Mouse (Mus musculus): ENCODE measurements around the gene Cytip. TPM values are rescaled to one million over a fixed set of nuclear protein-coding genes. Genes with fewer than 3 reads are reported as not detected.
A peak's percentile ranks its signal among the peaks of the same experiment; 100 is the strongest.

The Cytip gene
- total and polyA plus RNA-seq, 2 experiments from 2014 or later = 0.11 to 0.21 TPM

- H3K4me1 ChIP-seq (ENCODE audit: insufficient read depth, low read length) = no peaks in the 10 kb centered on the region
- no peaks in the 10 kb centered on the region for H3K27me3 ChIP-seq (ENCODE audit: insufficient read depth, low read length)
- TF ChIP-seq CTCF (IDR thresholded peaks at IDR 0.05) = no peak
- no peak overlapping the region for H3K27ac ChIP-seq (ENCODE audit: low read depth, low read length)
- H3K4me3 ChIP-seq (ENCODE audit: low read depth, low read length) = no peak overlapping the region
- 82% methylated on average over 1 of the region's 1 CpGs for WGBS
- no peak overlapping the region for H3K4me2 ChIP-seq (ENCODE audit: low read depth, low read length, poor library complexity, severe bottlenecking)
- no peak overlapping the region for H3K9ac ChIP-seq (replicated peaks; ENCODE audit: low read length, poor library complexity, severe bottlenecking)
- ATAC-seq (ENCODE audit: low FRiP score) (no peak), DNase-seq (ENCODE audit: low spot score) (no peak)
- H3K36me3 ChIP-seq (ENCODE audit: insufficient read depth, low read length) = no peaks in the 10 kb centered on the region
- H3K9me3 ChIP-seq (ENCODE audit: low read length) = no peaks in the 10 kb centered on the region
Observed at GRCm38 (mm10) chr2:58180776-58181175, 14.6 kb downstream of the Cytip start.

GRCm38 (mm10) chr2:58179056-58179455 is 16.3 kb downstream of the Cytip start:
- 67% methylated on average over 1 of the region's 1 CpGs for WGBS
- Histone ChIP-seq H3K9me3 (ENCODE audit: low read length) (no peaks in the 10 kb centered on the region), H3K27me3 (ENCODE audit: insufficient read depth, low read length) (no peaks in the 10 kb centered on the region), H3K36me3 (ENCODE audit: insufficient read depth, low read length) (no peaks in the 10 kb centered on the region), H3K4me2 (ENCODE audit: low read depth, low read length, poor library complexity, severe bottlenecking) (no peak overlapping the region), H3K27ac (ENCODE audit: low read depth, low read length) (no peak overlapping the region), H3K4me1 (ENCODE audit: insufficient read depth, low read length) (no peaks in the 10 kb centered on the region), H3K4me3 (ENCODE audit: low read depth, low read length) (no peak overlapping the region), H3K9ac (replicated peaks; ENCODE audit: low read length, poor library complexity, severe bottlenecking) (no peak overlapping the region)
- ATAC-seq (ENCODE audit: low FRiP score) (no peak), DNase-seq (ENCODE audit: low spot score) (no peak)
- TF ChIP-seq CTCF (IDR thresholded peaks at IDR 0.05) = no peak

GRCm38 (mm10) chr2:58175392-58176291 is 19.7 kb downstream of the Cytip start:
- DNase-seq (ENCODE audit: low spot score) = no peak

GRCm38 (mm10) chr2:58174476-58175286 is 20.7 kb downstream of the Cytip start:
- peak; percentile 79 for ATAC-seq (ENCODE audit: low FRiP score)
- 30% methylated on average over 9 of the region's 9 CpGs for WGBS
- no peaks in the 10 kb centered on the region for H3K4me1 ChIP-seq (ENCODE audit: insufficient read depth, low read length)
- no peak overlapping the region for H3K9ac ChIP-seq (replicated peaks; ENCODE audit: low read length, poor library complexity, severe bottlenecking)
- H3K36me3 ChIP-seq (ENCODE audit: insufficient read depth, low read length) = no peaks in the 10 kb centered on the region
- H3K4me3 ChIP-seq (ENCODE audit: low read depth, low read length) = no peak overlapping the region
- no peak for TF ChIP-seq CTCF (IDR thresholded peaks at IDR 0.05)
- H3K27me3 ChIP-seq (ENCODE audit: insufficient read depth, low read length) = no peaks in the 10 kb centered on the region
- no peaks in the 10 kb centered on the region for H3K9me3 ChIP-seq (ENCODE audit: low read length)
- DNase-seq (ENCODE audit: low spot score) = peak; percentile 55
- H3K27ac ChIP-seq (ENCODE audit: low read depth, low read length) = peak overlapping the region; percentile 52; the same call in 1 of the 2 replicates
- no peak overlapping the region for H3K4me2 ChIP-seq (ENCODE audit: low read depth, low read length, poor library complexity, severe bottlenecking)

More at GRCm38 (mm10) chr2:58175392-58176291, 19.7 kb downstream of the Cytip start:
- H3K27me3 ChIP-seq (ENCODE audit: insufficient read depth, low read length) = no peaks in the 10 kb centered on the region
- TF ChIP-seq CTCF (IDR thresholded peaks at IDR 0.05) = no peak
- no peak overlapping the region for H3K9ac ChIP-seq (replicated peaks; ENCODE audit: low read length, poor library complexity, severe bottlenecking)
- WGBS = 85% methylated on average over 8 of the region's 8 CpGs
- ATAC-seq (ENCODE audit: low FRiP score) = no peak
- H3K27ac ChIP-seq (ENCODE audit: low read depth, low read length) = no peak overlapping the region
- no peaks in the 10 kb centered on the region for H3K4me1 ChIP-seq (ENCODE audit: insufficient read depth, low read length)
- no peaks in the 10 kb centered on the region for H3K9me3 ChIP-seq (ENCODE audit: low read length)
- H3K36me3 ChIP-seq (ENCODE audit: insufficient read depth, low read length) = no peaks in the 10 kb centered on the region
- no peak overlapping the region for H3K4me2 ChIP-seq (ENCODE audit: low read depth, low read length, poor library complexity, severe bottlenecking)
- no peak overlapping the region for H3K4me3 ChIP-seq (ENCODE audit: low read depth, low read length)

- Histone ChIP-seq H3K4me3 (ENCODE audit: low read depth, low read length) (no peak overlapping the region), H3K4me1 (ENCODE audit: insufficient read depth, low read length) (no peaks in the 10 kb centered on the region), H3K9ac (replicated peaks; ENCODE audit: low read length, poor library complexity, severe bottlenecking) (no peak overlapping the region), H3K36me3 (ENCODE audit: insufficient read depth, low read length) (no peaks in the 10 kb centered on the region), H3K9me3 (ENCODE audit: low read length) (no peaks in the 10 kb centered on the region), H3K27me3 (ENCODE audit: insufficient read depth, low read length) (no peaks in the 10 kb centered on the region), H3K4me2 (ENCODE audit: low read depth, low read length, poor library complexity, severe bottlenecking) (no peak overlapping the region), H3K27ac (ENCODE audit: low read depth, low read length) (no peak overlapping the region)
- 92% methylated on average over 3 of the region's 3 CpGs for WGBS
- no peak for ATAC-seq (ENCODE audit: low FRiP score)
- no peak for DNase-seq (ENCODE audit: low spot score)
- TF ChIP-seq CTCF (IDR thresholded peaks at IDR 0.05) = no peak
Observed at GRCm38 (mm10) chr2:58172963-58173362, 22.4 kb downstream of the Cytip start.

GRCm38 (mm10) chr2:58169173-58169572 is 26.2 kb downstream of the Cytip start:
- Histone ChIP-seq H3K27me3 (ENCODE audit: insufficient read depth, low read length) (no peaks in the 10 kb centered on the region), H3K36me3 (ENCODE audit: insufficient read depth, low read length) (no peaks in the 10 kb centered on the region), H3K9ac (replicated peaks; ENCODE audit: low read length, poor library complexity, severe bottlenecking) (no peak overlapping the region), H3K4me3 (ENCODE audit: low read depth, low read length) (no peak overlapping the region), H3K9me3 (ENCODE audit: low read length) (no peaks in the 10 kb centered on the region), H3K27ac (ENCODE audit: low read depth, low read length) (no peak overlapping the region), H3K4me1 (ENCODE audit: insufficient read depth, low read length) (no peaks in the 10 kb centered on the region), H3K4me2 (ENCODE audit: low read depth, low read length, poor library complexity, severe bottlenecking) (no peak overlapping the region)
- DNase-seq (ENCODE audit: low spot score) (no peak), ATAC-seq (ENCODE audit: low FRiP score) (no peak)
- TF ChIP-seq CTCF (IDR thresholded peaks at IDR 0.05) = no peak
- WGBS = 81% methylated on average over 2 of the region's 2 CpGs
